Mouse (Mus musculus) cortical plate, adult 2 months (tissue): ENCODE data around the gene Fam234a.

Experiments used
- CTCF ChIP-seq: fragments of 200-500 bp; IDR thresholded peaks from 2 replicates; pipeline ENCODE4 v1.5.1; 2011; ENCODE audit warnings: mild to moderate bottlenecking, control low read depth, low read length; ENCODE audit not compliant: insufficient read depth; ENCODE audit errors: extremely low read depth
- POLR2A ChIP-seq: fragments of 200-500 bp; IDR thresholded peaks from 2 replicates; pipeline ENCODE4 v1.6.1; 2011; ENCODE audit warnings: mild to moderate bottlenecking, low read length, control low read depth; ENCODE audit not compliant: insufficient read depth; ENCODE audit errors: extremely low read depth

DNA sequence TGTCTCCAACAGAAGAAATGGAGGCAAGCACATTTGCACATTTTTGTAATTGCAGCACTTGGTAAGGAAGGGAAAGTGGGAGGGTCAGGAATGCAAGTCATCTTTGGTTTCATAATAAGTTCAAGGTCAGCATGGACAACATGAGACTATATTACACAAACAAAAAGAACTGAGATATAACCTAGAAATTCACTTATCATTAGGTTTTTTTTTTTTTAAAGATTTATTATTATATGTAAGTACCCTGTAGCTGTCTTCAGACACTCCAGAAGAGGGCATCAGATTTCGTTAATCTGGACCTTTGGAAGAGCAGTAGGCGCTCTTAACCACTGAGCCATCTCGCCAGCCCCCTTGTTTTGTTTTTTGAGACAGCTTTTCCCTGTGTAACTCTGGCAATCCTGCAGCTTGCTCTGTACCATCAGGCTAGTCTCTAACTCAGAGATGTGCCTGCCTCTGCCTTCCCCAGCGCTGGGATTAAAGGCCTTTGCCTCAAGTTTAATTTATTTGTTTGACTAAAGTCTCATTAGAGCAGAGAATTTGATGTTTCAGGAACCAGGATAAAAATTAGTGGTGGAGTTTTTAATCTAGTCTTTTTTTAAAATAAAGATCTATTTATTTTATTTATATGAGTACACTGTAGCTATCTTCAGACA, 8.0 kb upstream of the Fam234a start:
- TF ChIP-seq CTCF: no peak
- no peak for TF ChIP-seq POLR2A
